Mouse (Mus musculus) retina, postnatal 7 days (tissue): Measurements from ENCODE around the gene Foxp1.

Experiments
- DNase-seq: peaks from one replicate; pipeline ENCODE4 v3.0.0-alpha.2; 2012; ENCODE audit warnings: low read depth, low spot score

The Foxp1 gene

GRCm38 (mm10) chr6:99027542-99028160 lies 494.9 kb downstream of the Foxp1 start:
- DNase-seq: no peak

- no peak for DNase-seq
Observed at GRCm38 (mm10) chr6:99026635-99027541, 495.6 kb downstream of the Foxp1 start.

GRCm38 (mm10) chr6:99026040-99026439 lies 496.5 kb downstream of the Foxp1 start:
- DNase-seq: no peak

- no peak for DNase-seq
Observed at GRCm38 (mm10) chr6:99024588-99024987, 497.9 kb downstream of the Foxp1 start.

GRCm38 (mm10) chr6:99020570-99021444 lies 501.7 kb downstream of the Foxp1 start:
- DNase-seq: no peak

- DNase-seq: no peak
Observed at GRCm38 (mm10) chr6:99019716-99020115, 502.8 kb downstream of the Foxp1 start.

GRCm38 (mm10) chr6:99019266-99019665 lies 503.3 kb downstream of the Foxp1 start:
- no peak for DNase-seq

- no peak for DNase-seq
Observed at GRCm38 (mm10) chr6:99013866-99014502, 508.5 kb downstream of the Foxp1 start.

- no peak for DNase-seq
Observed at GRCm38 (mm10) chr6:99013119-99013865, 509.2 kb downstream of the Foxp1 start.

- no peak for DNase-seq
Observed at GRCm38 (mm10) chr6:99011895-99012584, 510.5 kb downstream of the Foxp1 start.

GRCm38 (mm10) chr6:99009771-99010170 lies 512.8 kb downstream of the Foxp1 start:
- no peak for DNase-seq

GRCm38 (mm10) chr6:99008565-99008964 lies 514.0 kb downstream of the Foxp1 start:
- DNase-seq: no peak

- no peak for DNase-seq
Observed at GRCm38 (mm10) chr6:99007542-99007941, 515.0 kb downstream of the Foxp1 start.

- no peak for DNase-seq
Observed at GRCm38 (mm10) chr6:99004255-99004997, 518.1 kb downstream of the Foxp1 start.

- no peak for DNase-seq
Observed at GRCm38 (mm10) chr6:99003108-99003709, 519.3 kb downstream of the Foxp1 start.

- no peak for DNase-seq
Observed at GRCm38 (mm10) chr6:99001637-99002036, 520.9 kb downstream of the Foxp1 start.

- DNase-seq: no peak
Observed at GRCm38 (mm10) chr6:98998971-98999932, 523.3 kb downstream of the Foxp1 start.

- DNase-seq: no peak
Observed at GRCm38 (mm10) chr6:98997742-98998141, 524.8 kb downstream of the Foxp1 start.
